Mouse (Mus musculus): ENCODE data around the gene Abtb2.
A peak's percentile ranks its signal among the peaks of the same experiment; 100 is the strongest.

Gene Abtb2

DNA sequence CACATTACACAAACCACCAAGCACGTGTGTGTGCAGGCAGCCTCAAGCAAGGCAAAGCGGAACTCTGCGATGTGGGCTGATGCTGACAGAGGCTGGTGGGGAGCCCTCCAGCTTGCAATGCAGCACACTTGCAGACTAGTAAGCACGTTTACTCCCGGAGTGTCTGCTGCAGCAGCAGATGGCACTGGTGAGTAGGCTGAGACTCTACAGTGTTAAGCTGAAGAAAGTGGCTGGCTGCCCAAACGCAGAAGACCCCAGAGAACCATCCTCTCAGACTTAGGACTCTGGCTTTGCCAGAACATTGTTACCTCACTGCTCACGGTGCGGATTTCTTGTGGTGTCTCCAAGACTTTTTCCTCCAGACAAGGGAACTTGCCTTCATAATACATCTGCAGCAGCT, 164.9 kb downstream of the Abtb2 start:
- DNase-seq (ENCODE audit: low spot score in 2 of 2): peak; percentile 49 to 50

GRCm38 (mm10) chr2:103731423-103731822, 165.3 kb downstream of the Abtb2 start:
- DNase-seq (ENCODE audit: low spot score in 2 of 2): no peak

- no peak for DNase-seq (ENCODE audit: low spot score in 2 of 2)
Observed at GRCm38 (mm10) chr2:103742821-103743220, 176.7 kb downstream of the Abtb2 start.

DNA sequence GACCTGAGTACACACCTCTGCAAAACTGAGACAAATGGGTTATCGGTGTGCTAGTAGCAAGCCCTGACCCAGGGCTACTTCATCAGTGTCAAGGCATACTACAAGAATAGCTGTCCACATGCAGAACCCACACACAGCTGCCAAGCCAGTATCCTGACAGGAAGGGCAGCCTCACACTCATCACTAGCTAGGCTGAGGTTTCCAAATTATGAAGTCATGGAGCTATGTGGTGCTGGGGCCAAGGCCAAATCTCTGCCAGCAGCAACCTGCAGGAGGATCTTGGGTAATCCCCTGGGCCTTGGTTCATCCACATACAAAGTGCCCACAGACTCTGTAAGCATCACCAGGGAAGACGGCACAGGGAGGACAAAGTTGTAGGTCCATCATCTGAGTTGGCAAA, 177.4 kb downstream of the Abtb2 start:
- DNase-seq (ENCODE audit: low spot score in 2 of 2): no peak

DNA sequence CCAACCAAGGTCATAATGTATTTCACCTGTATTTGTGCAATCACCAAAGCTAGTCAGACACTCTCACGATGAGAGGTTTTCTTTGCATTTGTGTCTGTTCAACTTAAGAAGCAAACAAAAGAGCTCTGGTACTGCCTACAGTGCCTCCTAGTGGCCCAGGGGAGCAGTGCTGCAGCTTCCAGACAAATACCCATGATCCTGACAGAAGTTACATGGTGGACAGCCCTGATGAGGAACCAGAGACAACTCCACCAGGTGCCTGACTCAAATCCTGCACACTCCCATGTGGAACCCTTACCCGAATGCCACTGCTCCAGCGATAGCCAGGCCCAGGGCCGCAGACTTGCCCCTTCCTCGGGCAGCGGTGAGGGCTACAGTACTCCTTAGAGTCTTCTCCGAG, 177.9 kb downstream of the Abtb2 start:
- DNase-seq (ENCODE audit: low spot score in 2 of 2): peak in 1 of 2 experiments; percentile 44

GRCm38 (mm10) chr2:103745481-103745880, 179.4 kb downstream of the Abtb2 start:
- no peak for DNase-seq (ENCODE audit: low spot score in 2 of 2)

- DNase-seq (ENCODE audit: low spot score in 2 of 2): no peak
Observed at GRCm38 (mm10) chr2:103746096-103746495, 180.0 kb downstream of the Abtb2 start.

GRCm38 (mm10) chr2:103746761-103747160, 180.7 kb downstream of the Abtb2 start:
- no peak for DNase-seq (ENCODE audit: low spot score in 2 of 2)

- no peak for DNase-seq (ENCODE audit: low spot score in 2 of 2)
Observed at GRCm38 (mm10) chr2:103747891-103748290, 181.8 kb downstream of the Abtb2 start.

GRCm38 (mm10) chr2:103749091-103749490, 183.0 kb downstream of the Abtb2 start:
- no peak for DNase-seq (ENCODE audit: low spot score in 2 of 2)

DNA sequence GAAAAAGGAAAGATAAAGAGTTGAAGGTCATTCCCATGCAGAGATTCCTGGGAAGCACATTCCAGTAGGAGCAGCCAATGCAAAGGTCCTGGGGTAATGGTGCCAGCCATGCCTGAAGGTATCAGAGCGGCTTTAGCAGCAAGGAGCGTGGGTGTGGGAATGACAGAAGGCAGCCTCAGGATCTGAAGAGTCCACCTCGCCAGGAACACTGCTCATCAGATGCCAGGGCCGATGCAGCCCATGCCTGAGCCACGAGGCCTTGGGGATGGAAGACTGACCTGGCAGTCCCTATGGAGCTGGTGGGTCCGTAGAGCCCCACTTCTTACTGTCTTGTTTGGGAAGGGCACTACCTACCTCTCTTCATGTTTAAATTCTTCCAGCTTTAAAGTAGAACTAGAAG, 185.7 kb downstream of the Abtb2 start:
- no peak for DNase-seq (ENCODE audit: low spot score in 2 of 2)

- DNase-seq (ENCODE audit: low spot score in 2 of 2): no peak
Observed at GRCm38 (mm10) chr2:103754614-103755013, 188.5 kb downstream of the Abtb2 start.

- DNase-seq (ENCODE audit: low spot score in 2 of 2): no peak
Observed at GRCm38 (mm10) chr2:103755458-103756085, 189.5 kb downstream of the Abtb2 start.

DNA sequence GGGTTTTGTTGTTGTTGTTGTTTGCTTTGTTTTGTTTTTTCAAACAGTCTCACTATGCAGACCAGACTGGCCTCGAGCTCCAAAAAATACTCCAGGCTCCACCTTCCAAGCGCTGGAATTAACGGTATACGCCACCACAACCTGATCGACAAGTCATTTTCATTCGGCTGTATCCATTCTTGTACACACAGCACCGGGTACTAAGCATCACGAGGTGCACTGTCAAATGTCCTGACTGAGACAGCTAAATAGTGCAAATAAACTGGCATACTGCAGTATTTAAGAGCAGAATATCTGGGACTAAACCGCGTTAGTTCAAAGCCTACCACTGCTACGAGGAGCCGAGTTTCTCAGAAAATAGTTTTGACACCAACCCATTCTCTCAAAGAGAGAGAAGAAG, 194.3 kb downstream of the Abtb2 start:
- no peak for DNase-seq (ENCODE audit: low spot score in 2 of 2)

DNA sequence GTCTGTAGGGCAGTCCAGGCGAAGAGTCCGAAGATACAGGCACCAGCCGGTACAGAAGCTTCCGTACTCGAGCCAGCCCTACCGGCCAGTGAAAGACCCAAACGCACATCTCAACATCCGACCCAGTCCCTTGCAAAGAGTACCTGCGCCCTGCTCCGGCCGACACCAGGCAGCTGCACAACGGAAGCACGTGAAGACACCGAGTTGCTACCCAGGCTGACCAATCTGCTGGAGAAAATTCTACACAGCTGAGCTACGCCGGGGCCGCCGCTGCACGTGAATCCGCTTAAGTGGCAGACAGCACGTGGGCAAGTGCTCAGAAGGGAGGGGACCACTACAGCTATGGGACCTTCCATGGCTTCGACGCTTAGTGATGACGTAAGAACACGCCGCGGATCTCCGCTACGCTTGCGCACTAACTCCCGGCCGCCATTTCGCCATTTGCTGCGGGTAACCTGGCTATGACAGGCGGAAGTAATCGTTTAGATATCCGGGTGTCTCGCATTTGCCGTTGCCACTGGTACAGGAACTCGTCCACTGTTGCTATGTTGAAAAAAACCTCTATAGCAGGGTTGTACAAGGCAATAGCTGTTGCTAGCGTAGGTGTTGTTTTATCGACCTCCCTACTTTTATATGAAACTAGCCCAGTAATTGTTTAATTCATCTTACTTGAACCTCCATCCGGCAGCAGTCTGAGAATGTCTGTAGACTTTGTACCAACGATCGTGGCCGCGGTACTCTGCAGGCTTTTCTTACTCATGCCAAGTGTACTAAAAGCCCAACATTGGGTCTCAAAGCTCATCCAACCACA, 195.0 kb downstream of the Abtb2 start, which contains the start of gene Nat10:
TSS of gene Nat10 (minus strand) at position 365 of the 811 bp plus-strand sequence.
- DNase-seq (ENCODE audit: low spot score in 2 of 2): peak; percentile 98 to 99

- no peak for DNase-seq (ENCODE audit: low spot score in 2 of 2)
Observed at GRCm38 (mm10) chr2:103761993-103762392, 195.9 kb downstream of the Abtb2 start.

- no peak for DNase-seq (ENCODE audit: low spot score in 2 of 2)
Observed at GRCm38 (mm10) chr2:103762492-103762891, 196.4 kb downstream of the Abtb2 start.

All from frontal cortex, postnatal 10 days (tissue).